Mouse (Mus musculus): ENCODE measurements at regions not wholly inside any gene's neighbourhood (a gene's known extent, or its start where the extent isn't known, plus 50 kb on each side); places are given as distances from the start of the nearest gene placed in this dataset.
A peak's percentile ranks its signal among the peaks of the same experiment; 100 is the strongest.

DNA sequence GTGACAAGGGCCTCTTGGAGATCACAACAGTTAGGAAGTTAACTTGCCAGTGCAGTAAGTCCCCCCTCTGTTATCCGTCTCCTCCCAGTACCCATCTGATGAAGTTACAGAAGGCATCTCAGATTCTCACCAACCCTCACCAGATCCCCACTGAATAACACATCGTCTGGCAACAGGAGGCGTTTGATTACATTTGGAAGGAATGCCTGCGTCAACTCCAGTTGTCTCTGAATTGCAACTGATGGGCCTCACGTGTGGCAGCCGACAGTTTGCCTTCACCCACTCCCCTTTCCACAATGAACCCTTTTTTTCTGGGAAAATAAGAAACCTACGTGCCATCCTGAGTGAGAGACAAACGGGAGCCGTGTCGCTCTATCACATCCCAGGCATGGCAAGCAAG, 64.8 kb upstream of the Bcl6 start:
- DNase-seq (ENCODE audit: low spot score) = no peak

DNA sequence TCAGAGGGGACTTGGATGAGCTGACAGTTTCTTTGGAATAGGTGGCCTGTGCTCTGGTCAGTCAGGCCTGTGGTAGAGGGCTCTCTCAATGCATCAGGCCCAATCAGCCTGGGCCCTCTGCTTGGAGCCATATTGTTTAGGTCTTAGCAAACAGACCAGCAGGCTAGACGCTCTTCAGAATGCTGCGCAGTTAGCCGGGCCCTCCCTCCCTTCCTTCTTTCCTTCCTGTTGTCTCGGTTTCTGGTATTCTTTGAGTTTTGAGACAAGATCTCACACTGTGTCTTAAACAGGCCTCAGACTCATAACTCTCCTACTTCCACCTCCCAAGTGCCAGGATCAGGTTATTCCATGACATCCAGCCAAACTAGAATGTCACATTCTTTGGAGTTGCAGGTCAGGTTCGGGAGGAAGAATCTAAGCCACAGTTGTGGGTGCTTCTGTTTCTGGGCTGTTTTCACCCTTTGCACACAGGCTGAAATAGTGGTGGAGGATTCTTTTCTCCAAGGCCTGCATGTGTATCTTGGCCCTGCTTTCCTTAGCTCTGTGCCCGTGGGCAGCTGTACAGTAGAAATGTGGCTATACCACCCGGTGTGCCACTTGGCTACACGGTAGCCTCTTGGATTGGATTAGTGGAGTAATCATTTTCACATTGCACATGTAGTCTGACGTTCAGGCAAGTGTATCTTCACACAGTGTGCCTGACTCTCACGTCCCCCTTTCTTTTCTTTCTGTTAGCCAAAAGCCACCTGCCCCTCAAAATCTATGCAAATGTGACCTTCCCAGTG, 62.4 kb upstream of the Bcl6 start:
- no peak for DNase-seq (ENCODE audit: low spot score)

DNA sequence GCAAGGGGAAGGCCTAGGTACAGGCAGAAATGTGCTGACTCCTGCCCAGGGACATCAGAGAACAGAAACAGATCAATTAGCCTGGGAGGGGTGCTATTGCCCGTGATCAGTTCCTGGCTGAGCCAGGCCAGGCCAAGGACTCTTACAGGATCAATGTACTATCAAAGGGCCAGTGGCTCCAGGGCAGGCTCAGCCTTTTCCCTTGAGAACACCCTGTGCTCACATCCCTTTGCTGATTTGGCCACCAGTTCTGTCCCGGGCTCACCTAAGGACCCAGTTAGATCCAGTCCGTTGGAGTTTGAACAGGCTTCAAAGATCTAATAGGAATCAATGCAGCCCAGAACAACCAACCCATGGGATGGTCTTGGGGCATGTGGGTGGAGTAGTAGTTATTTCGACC, 55.1 kb upstream of the Bcl6 start:
- no peak for DNase-seq (ENCODE audit: low spot score)

DNA sequence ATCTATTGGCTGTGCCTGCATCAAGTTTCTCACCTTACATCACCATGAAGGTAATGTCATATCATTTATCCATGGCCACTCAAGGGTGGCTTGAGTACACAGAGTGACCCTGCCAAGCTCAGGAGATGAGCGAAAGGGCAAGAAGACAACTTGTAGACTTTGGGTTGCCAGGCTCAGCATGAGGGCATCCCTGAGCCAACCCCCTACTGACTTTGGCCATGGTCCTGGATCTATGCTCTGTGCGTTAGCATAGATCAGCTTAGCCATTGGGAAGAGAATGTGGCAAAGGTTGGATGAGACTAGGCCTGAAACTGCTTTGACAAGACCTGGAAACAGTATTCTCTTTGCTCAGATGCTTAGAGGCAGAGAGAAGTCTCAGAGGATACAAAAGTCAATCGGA, 54.3 kb upstream of the Bcl6 start:
- no peak for DNase-seq (ENCODE audit: low spot score)

DNA sequence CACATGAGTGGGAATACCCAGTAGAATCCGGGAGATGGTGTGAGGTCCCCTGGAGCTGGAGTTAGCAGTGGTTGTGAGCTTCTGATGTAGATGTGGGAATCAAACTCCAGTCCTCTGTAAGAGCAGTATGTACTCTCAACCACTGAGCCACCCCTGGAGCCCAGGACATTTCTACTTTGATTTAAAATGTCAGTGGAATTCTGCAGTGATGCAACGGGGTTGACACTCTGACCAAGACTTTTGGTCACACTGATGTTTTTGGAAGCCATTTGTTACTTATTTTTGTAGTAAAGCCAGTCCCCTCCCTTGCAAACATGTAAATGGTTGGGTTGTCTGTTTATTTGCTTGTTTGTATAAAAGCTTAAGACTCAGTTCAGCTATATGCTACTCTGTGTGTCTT, 53.6 kb upstream of the Bcl6 start:
- DNase-seq (ENCODE audit: low spot score) = no peak

DNA sequence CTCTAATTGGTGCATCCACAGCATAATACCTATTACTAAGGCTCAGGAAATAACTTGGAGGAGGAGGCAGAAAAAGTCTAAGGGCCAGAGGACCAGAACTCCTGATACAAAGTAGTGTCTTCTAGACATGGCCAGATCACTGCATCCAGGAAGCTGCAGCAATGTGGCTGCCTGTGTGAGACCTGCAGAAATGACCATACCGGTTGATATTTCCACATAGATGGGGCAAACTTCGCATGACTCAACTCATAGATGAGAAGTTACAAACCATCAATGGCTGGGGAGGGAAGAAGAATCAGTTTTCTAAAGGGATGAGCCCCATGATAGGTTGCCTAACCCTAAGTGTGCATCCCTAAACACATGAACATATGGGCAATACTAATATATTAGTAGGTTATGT, 52.8 kb upstream of the Bcl6 start:
- no peak for DNase-seq (ENCODE audit: low spot score)

DNA sequence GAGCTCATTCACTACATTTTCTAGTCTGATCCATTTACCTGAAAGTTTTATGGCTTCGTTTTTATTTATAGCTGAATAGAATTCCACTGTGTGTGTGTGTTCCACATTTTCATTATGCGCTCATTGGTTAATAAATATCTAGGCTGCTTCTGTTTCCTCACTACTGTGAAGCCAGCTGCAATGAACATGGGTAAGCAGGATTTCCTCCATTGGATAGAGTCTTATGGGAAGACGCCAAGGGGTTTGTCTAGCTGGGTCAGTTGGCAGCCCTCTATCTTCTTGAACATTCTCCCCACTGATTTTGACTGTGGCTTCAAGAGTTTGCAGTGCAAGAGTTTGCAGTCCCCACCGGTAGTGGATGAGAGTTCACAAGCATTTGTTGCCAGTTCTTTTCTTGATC, 51.1 kb upstream of the Bcl6 start:
- peak; percentile 48 for DNase-seq (ENCODE audit: low spot score)
